Mouse (Mus musculus): Measurements from ENCODE around the gene Chchd2. TPM values are rescaled to one million over a fixed set of nuclear protein-coding genes. Genes with fewer than 3 reads are reported as not detected.
"Not testable (repeated sequence)": the region's sequence is repeated elsewhere in the genome, so short reads cannot be mapped to it uniquely, and the experiment has no call there.

The Chchd2 gene
- polyA plus RNA-seq, 1 experiment from 2014 or later, result 602 TPM

DNA sequence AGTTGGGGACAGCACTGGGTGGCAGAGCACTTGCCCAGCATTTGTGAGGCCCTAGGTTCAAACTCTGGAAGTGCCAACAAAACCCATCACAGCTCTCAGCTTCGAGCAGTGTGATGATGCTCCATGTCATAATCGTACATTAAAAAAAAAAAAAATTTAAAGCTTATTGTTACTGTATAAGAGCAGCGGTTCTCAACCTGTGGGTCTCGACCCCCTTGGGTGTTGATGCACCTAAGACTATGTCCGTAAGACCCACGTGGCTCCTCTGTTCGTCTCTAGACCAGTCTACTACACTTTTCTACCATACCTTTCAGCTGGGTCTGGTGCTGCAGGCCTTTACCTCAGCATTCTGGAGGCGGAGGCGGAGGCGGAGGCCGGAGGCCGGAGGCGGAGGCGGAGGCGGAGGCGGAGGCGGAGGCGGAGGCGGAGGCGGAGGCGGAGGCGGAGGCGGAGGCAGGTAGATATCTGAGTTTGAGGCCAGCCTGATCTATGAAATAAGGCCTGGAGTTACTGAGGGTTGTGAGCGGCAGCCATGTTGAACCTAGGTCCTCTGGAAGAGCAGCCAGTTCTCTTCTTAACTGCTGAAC lies 30.9 kb upstream of the Chchd2 start:
- no peaks in the 10 kb centered on the region for H3K36me3 ChIP-seq (ENCODE audit: control insufficient read depth, insufficient read depth, low read length)
- H3K9ac ChIP-seq (ENCODE audit: low read depth, low read length), result no peak overlapping the region
- WGBS, result 92% methylated on average over 24 of the region's 24 CpGs
- H3K27me3 ChIP-seq (ENCODE audit: control insufficient read depth, insufficient read depth, low read depth, low read length), result no peaks in the 10 kb centered on the region
- no peak overlapping the region for H3K4me2 ChIP-seq (ENCODE audit: low read length)
- H3K4me3 ChIP-seq (ENCODE audit: low read depth, low read length), result no peak overlapping the region
- no peak for ATAC-seq
- no peak overlapping the region for H3K27ac ChIP-seq (ENCODE audit: low read length)
- H3K4me1 ChIP-seq (ENCODE audit: control insufficient read depth, insufficient read depth, low read length), result no peaks in the 10 kb centered on the region
- H3K9me3 ChIP-seq (replicated peaks; ENCODE audit: control insufficient read depth, low read length, poor library complexity, severe bottlenecking), result no peaks in the 10 kb centered on the region

- not testable (repeated sequence) for H3K4me1 ChIP-seq (ENCODE audit: control insufficient read depth, insufficient read depth, low read length); H3K27ac ChIP-seq (ENCODE audit: low read length); H3K27me3 ChIP-seq (ENCODE audit: control insufficient read depth, insufficient read depth, low read depth, low read length); H3K9ac ChIP-seq (ENCODE audit: low read depth, low read length); H3K4me3 ChIP-seq (ENCODE audit: low read depth, low read length); H3K4me2 ChIP-seq (ENCODE audit: low read length); H3K36me3 ChIP-seq (ENCODE audit: control insufficient read depth, insufficient read depth, low read length); ATAC-seq; H3K9me3 ChIP-seq (replicated peaks; ENCODE audit: control insufficient read depth, low read length, poor library complexity, severe bottlenecking)
- 88% methylated on average over 11 of the region's 11 CpGs for WGBS
Observed at GRCm38 (mm10) chr5:129915491-129915890, 28.2 kb upstream of the Chchd2 start.

GRCm38 (mm10) chr5:129914024-129914423 lies 26.8 kb upstream of the Chchd2 start:
- H3K27ac ChIP-seq (ENCODE audit: low read length), result no peak overlapping the region
- WGBS, result 25% methylated on average over 2 of the region's 2 CpGs
- H3K4me2 ChIP-seq (ENCODE audit: low read length), result no peak overlapping the region
- H3K4me3 ChIP-seq (ENCODE audit: low read depth, low read length), result no peak overlapping the region
- no peaks in the 10 kb centered on the region for H3K9me3 ChIP-seq (replicated peaks; ENCODE audit: control insufficient read depth, low read length, poor library complexity, severe bottlenecking)
- H3K36me3 ChIP-seq (ENCODE audit: control insufficient read depth, insufficient read depth, low read length), result no peaks in the 10 kb centered on the region
- H3K9ac ChIP-seq (ENCODE audit: low read depth, low read length), result no peak overlapping the region
- ATAC-seq, result no peak
- H3K27me3 ChIP-seq (ENCODE audit: control insufficient read depth, insufficient read depth, low read depth, low read length), result no peaks in the 10 kb centered on the region
- H3K4me1 ChIP-seq (ENCODE audit: control insufficient read depth, insufficient read depth, low read length), result peaks cover 1% of the 10 kb centered on the region; the same call in 1 of the 2 replicates

DNA sequence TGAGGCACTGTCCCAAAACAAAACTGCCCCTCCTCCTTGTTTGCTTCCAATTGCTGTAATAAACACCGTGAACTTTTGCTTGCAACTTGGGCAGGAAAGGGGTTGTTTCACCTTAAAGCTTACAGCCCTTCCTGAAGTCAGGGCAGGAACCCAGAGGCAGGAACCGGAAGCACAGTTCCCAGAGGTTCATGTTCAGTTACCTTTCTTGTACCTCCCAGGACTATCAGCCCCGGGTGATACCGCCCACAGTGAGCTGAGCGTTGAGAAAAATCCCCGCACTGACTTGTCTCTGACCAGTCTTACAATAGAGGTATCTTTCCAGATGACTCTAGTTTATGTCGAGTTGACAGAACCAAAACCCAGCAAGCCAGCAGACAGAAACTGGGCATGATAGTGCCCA lies 22.3 kb upstream of the Chchd2 start:
- WGBS, result 86% methylated on average over 7 of the region's 7 CpGs
- Histone ChIP-seq H3K4me2 (ENCODE audit: low read length) (no peak overlapping the region), H3K4me3 (ENCODE audit: low read depth, low read length) (no peak overlapping the region), H3K4me1 (ENCODE audit: control insufficient read depth, insufficient read depth, low read length) (peaks cover 10% of the 10 kb centered on the region; the same call in 1 of the 2 replicates), H3K27ac (ENCODE audit: low read length) (no peak overlapping the region), H3K9ac (ENCODE audit: low read depth, low read length) (no peak overlapping the region), H3K27me3 (ENCODE audit: control insufficient read depth, insufficient read depth, low read depth, low read length) (no peaks in the 10 kb centered on the region), H3K36me3 (ENCODE audit: control insufficient read depth, insufficient read depth, low read length) (no peaks in the 10 kb centered on the region), H3K9me3 (replicated peaks; ENCODE audit: control insufficient read depth, low read length, poor library complexity, severe bottlenecking) (no peaks in the 10 kb centered on the region)
- no peak for ATAC-seq

- peak overlapping the region; percentile 81 for H3K4me2 ChIP-seq (ENCODE audit: low read length)
- ATAC-seq, result peak; percentile 1; the same call in 1 of the 2 replicates
Observed at GRCm38 (mm10) chr5:129909147-129909546, 21.9 kb upstream of the Chchd2 start.

GRCm38 (mm10) chr5:129908242-129908965 lies 21.1 kb upstream of the Chchd2 start, which contains the start of gene Nupr1l:
Gene Nupr1l (plus strand): TSS chr5:129908540.
- peak; percentile 97 for ATAC-seq

More at GRCm38 (mm10) chr5:129909147-129909546, 21.9 kb upstream of the Chchd2 start:
- Histone ChIP-seq H3K4me1 (ENCODE audit: control insufficient read depth, insufficient read depth, low read length) (peaks cover 10% of the 10 kb centered on the region; the same call in 1 of the 2 replicates), H3K27ac (ENCODE audit: low read length) (peak overlapping the region; percentile 91; the same call in 1 of the 2 replicates), H3K4me3 (ENCODE audit: low read depth, low read length) (peak overlapping the region; percentile 51), H3K27me3 (ENCODE audit: control insufficient read depth, insufficient read depth, low read depth, low read length) (no peaks in the 10 kb centered on the region), H3K9ac (ENCODE audit: low read depth, low read length) (peak overlapping the region; percentile 79), H3K9me3 (replicated peaks; ENCODE audit: control insufficient read depth, low read length, poor library complexity, severe bottlenecking) (no peaks in the 10 kb centered on the region), H3K36me3 (ENCODE audit: control insufficient read depth, insufficient read depth, low read length) (no peaks in the 10 kb centered on the region)
- 71% methylated on average over 9 of the region's 9 CpGs for WGBS

GRCm38 (mm10) chr5:129907775-129908174 lies 20.5 kb upstream of the Chchd2 start:
- no peaks in the 10 kb centered on the region for H3K27me3 ChIP-seq (ENCODE audit: control insufficient read depth, insufficient read depth, low read depth, low read length)
- peak overlapping the region; percentile 51 for H3K4me3 ChIP-seq (ENCODE audit: low read depth, low read length)
- H3K27ac ChIP-seq (ENCODE audit: low read length), result peak overlapping the region; percentile 91
- H3K9ac ChIP-seq (ENCODE audit: low read depth, low read length), result peak overlapping the region; percentile 79
- peaks cover 4% of the 10 kb centered on the region for H3K36me3 ChIP-seq (ENCODE audit: control insufficient read depth, insufficient read depth, low read length)
- H3K9me3 ChIP-seq (replicated peaks; ENCODE audit: control insufficient read depth, low read length, poor library complexity, severe bottlenecking), result no peaks in the 10 kb centered on the region
- WGBS, result 19% methylated on average over 4 of the region's 4 CpGs
- no peak for ATAC-seq
- peaks cover 10% of the 10 kb centered on the region; the same call in 1 of the 2 replicates for H3K4me1 ChIP-seq (ENCODE audit: control insufficient read depth, insufficient read depth, low read length)
- H3K4me2 ChIP-seq (ENCODE audit: low read length), result peak overlapping the region; percentile 81

More at GRCm38 (mm10) chr5:129908242-129908965, 21.1 kb upstream of the Chchd2 start, which contains the start of gene Nupr1l:
- Histone ChIP-seq H3K9ac (ENCODE audit: low read depth, low read length) (peak within 1 kb of the TSS; percentile 79), H3K4me1 (ENCODE audit: control insufficient read depth, insufficient read depth, low read length) (peaks cover 10% of the 10 kb centered on the region; the same call in 1 of the 2 replicates), H3K27ac (ENCODE audit: low read length) (peak within 1 kb of the TSS; percentile 91), H3K9me3 (replicated peaks; ENCODE audit: control insufficient read depth, low read length, poor library complexity, severe bottlenecking) (no peaks in the 10 kb centered on the region), H3K4me3 (ENCODE audit: low read depth, low read length) (peak within 1 kb of the TSS; percentile 51), H3K36me3 (ENCODE audit: control insufficient read depth, insufficient read depth, low read length) (no peaks in the 10 kb centered on the region), H3K4me2 (ENCODE audit: low read length) (peak within 1 kb of the TSS; percentile 81), H3K27me3 (ENCODE audit: control insufficient read depth, insufficient read depth, low read depth, low read length) (no peaks in the 10 kb centered on the region)
- under 1% methylated on average over 63 of the region's 63 CpGs for WGBS

GRCm38 (mm10) chr5:129898449-129898848 lies 11.2 kb upstream of the Chchd2 start, which contains the start of gene Phkg1:
Gene Phkg1 (minus strand): TSS chr5:129898549.
- peaks cover 11% of the 10 kb centered on the region for H3K4me1 ChIP-seq (ENCODE audit: control insufficient read depth, insufficient read depth, low read length)
- WGBS, result 92% methylated on average over 1 of the region's 1 CpGs

More at GRCm38 (mm10) chr5:129898449-129898848, 11.2 kb upstream of the Chchd2 start, which contains the start of gene Phkg1:
- Histone ChIP-seq H3K27ac (ENCODE audit: low read length) (no peak within 1 kb of the TSS), H3K27me3 (ENCODE audit: control insufficient read depth, insufficient read depth, low read depth, low read length) (no peaks in the 10 kb centered on the region), H3K4me2 (ENCODE audit: low read length) (no peak within 1 kb of the TSS), H3K36me3 (ENCODE audit: control insufficient read depth, insufficient read depth, low read length) (peaks cover 17% of the 10 kb centered on the region), H3K9me3 (replicated peaks; ENCODE audit: control insufficient read depth, low read length, poor library complexity, severe bottlenecking) (no peaks in the 10 kb centered on the region), H3K4me3 (ENCODE audit: low read depth, low read length) (no peak within 1 kb of the TSS), H3K9ac (ENCODE audit: low read depth, low read length) (no peak within 1 kb of the TSS)
- no peak for ATAC-seq

All from midbrain, embryonic 16.5 days (tissue).